1 mouse cellular context compared by ENCODE assay signal in genomic region chr11:48804922-48805321, GRCm38 (mm10).
TF ChIP-seq lines count a peak whose summit lies in the region.

No protein-coding gene starts in this region.

TF ChIP-seq in CH12.LX, 34 proteins besides CTCF, POLR2A, EP300 and RAD21 (continued from another document):
- TF ChIP-seq ZNF384 (IDR thresholded peaks at IDR 0.05; ENCODE audit: low read depth, low read length) (peak; percentile 44), MXI1 (IDR thresholded peaks at IDR 0.05; ENCODE audit: low read depth, low read length) (no peak), POLR2AphosphoS2 (IDR thresholded peaks at IDR 0.05; ENCODE audit: low read depth, low read length) (peak; percentile 14; the same call in 1 of the 2 replicates), MAX (IDR thresholded peaks at IDR 0.05; ENCODE audit: low read length) (no peak), MEF2A (IDR thresholded peaks at IDR 0.05; ENCODE audit: borderline replicate concordance, low read depth, low read length) (no peak), ETS1 (conservative IDR thresholded peaks at IDR 0.05; ENCODE audit: low read depth, low read length) (no peak), MAFK (IDR thresholded peaks at IDR 0.05; ENCODE audit: insufficient replicate concordance, low read length) (0 out of 2 replicates have a peak, but pooled peaks have one; percentile 62), E2F4 (IDR thresholded peaks at IDR 0.05; ENCODE audit: insufficient replicate concordance, low read depth, low read length) (no peak), MYC (IDR thresholded peaks at IDR 0.05; ENCODE audit: low read depth, low read length) (no peak)
